Mouse (Mus musculus) neural tube, embryonic 12.5 days (tissue): ENCODE data around the gene Mlf1. TPM values are rescaled to one million over a fixed set of nuclear protein-coding genes. Genes with fewer than 3 reads are reported as not detected.
A peak's percentile ranks its signal among the peaks of the same experiment; 100 is the strongest.

Experiments used
- ATAC-seq: fragments of 200-750 bp; cut with Nextera tagmentation; 2 replicates; pipeline ENCODE4 v1.8.0; 2017; ENCODE audit warnings: low read depth, mild to moderate bottlenecking, moderate TSS enrichment, moderate library complexity; ENCODE audit not compliant: low FRiP score
- H3K27ac ChIP-seq: fragments of 300-500 bp; sonication (generic); 2 replicates; pipeline ENCODE4 v1.5.1; 2016
- H3K27me3 ChIP-seq: fragments of 300-500 bp; sonication (generic); replicated peaks from 2 replicates; pipeline ENCODE4 v1.6.1; 2016; ENCODE audit warnings: mild to moderate bottlenecking
- H3K36me3 ChIP-seq: fragments of 300-500 bp; sonication (generic); 2 replicates; pipeline ENCODE4 v1.6.1; 2016; ENCODE audit warnings: mild to moderate bottlenecking
- H3K4me1 ChIP-seq: fragments of 300-500 bp; sonication (generic); 2 replicates; pipeline ENCODE4 v1.6.1; 2016
- H3K4me2 ChIP-seq: fragments of 300-500 bp; sonication (generic); replicated peaks from 2 replicates; pipeline ENCODE4 v1.6.1; 2016; ENCODE audit warnings: mild to moderate bottlenecking
- H3K4me3 ChIP-seq: fragments of 300-500 bp; sonication (generic); 2 replicates; pipeline ENCODE4 v1.5.1; 2016
- H3K9ac ChIP-seq: fragments of 300-500 bp; sonication (generic); 2 replicates; pipeline ENCODE4 v1.6.1; 2016; ENCODE audit warnings: mild to moderate bottlenecking
- H3K9me3 ChIP-seq: fragments of 300-500 bp; sonication (generic); 2 replicates; pipeline ENCODE4 v1.6.1; 2016; ENCODE audit warnings: mild to moderate bottlenecking
- WGBS: fragments of 180-500 bp; shearing (Covaris S2); methylation state at CpG from one replicate; pipeline ENCODE4 v1.1.7; 2016; 5-methylcytosine and 5-hydroxymethylcytosine counted together
- polyA plus RNA-seq: library from polyadenylated mRNA; unstranded; fragments of >200 nt; fragmentation: Nextera tagmentation; extraction: Ambion mirVana; gene quantifications from 2 replicates; pipeline ENCODE4 v1.2.1, GENCODE M21; 2016

Mlf1 gene
- 17.6 and 19.5 TPM in 2 replicates for polyA plus RNA-seq

GRCm38 (mm10) chr3:67373872-67374271, at the start of gene Mlf1:
Gene Mlf1 (plus strand): TSS chr3:67374097.
- peak within 1 kb of the TSS; percentile 88 for H3K4me2 ChIP-seq
- no peaks in the 10 kb centered on the region for H3K9me3 ChIP-seq
- H3K36me3 ChIP-seq: no peaks in the 10 kb centered on the region
- no peak within 1 kb of the TSS for H3K27ac ChIP-seq
- H3K4me1 ChIP-seq: peaks cover 3% of the 10 kb centered on the region; the same call in 1 of the 2 replicates
- peaks cover 10% of the 10 kb centered on the region; the same call in 1 of the 2 replicates for H3K27me3 ChIP-seq
- peak; percentile 97 for ATAC-seq
- H3K9ac ChIP-seq: peak within 1 kb of the TSS; percentile 61
- peak within 1 kb of the TSS; percentile 48 for H3K4me3 ChIP-seq
- WGBS: under 1% methylated on average over 35 of the region's 35 CpGs

GRCm38 (mm10) chr3:67339558-67339957, 34.3 kb upstream of the Mlf1 start:
- no peaks in the 10 kb centered on the region for H3K4me1 ChIP-seq
- no peaks in the 10 kb centered on the region for H3K27me3 ChIP-seq
- H3K9me3 ChIP-seq: no peaks in the 10 kb centered on the region
- ATAC-seq: no peak
- no peak overlapping the region for H3K4me2 ChIP-seq
- no peak overlapping the region for H3K9ac ChIP-seq
- H3K4me3 ChIP-seq: no peak overlapping the region
- H3K36me3 ChIP-seq: no peaks in the 10 kb centered on the region
- H3K27ac ChIP-seq: no peak overlapping the region
- WGBS: 70% methylated on average over 3 of the region's 3 CpGs

- H3K4me3 ChIP-seq: no peak overlapping the region
- no peaks in the 10 kb centered on the region for H3K9me3 ChIP-seq
- H3K27me3 ChIP-seq: no peaks in the 10 kb centered on the region
- H3K27ac ChIP-seq: no peak overlapping the region
- no peak overlapping the region for H3K9ac ChIP-seq
- no peak overlapping the region for H3K4me2 ChIP-seq
- no peaks in the 10 kb centered on the region for H3K4me1 ChIP-seq
- 64% methylated on average over 7 of the region's 7 CpGs for WGBS
- H3K36me3 ChIP-seq: no peaks in the 10 kb centered on the region
- ATAC-seq: no peak
Observed at GRCm38 (mm10) chr3:67340921-67341320, 33.0 kb upstream of the Mlf1 start.

GRCm38 (mm10) chr3:67343004-67343662, 30.8 kb upstream of the Mlf1 start:
- Histone ChIP-seq H3K4me3 (no peak overlapping the region), H3K27me3 (no peaks in the 10 kb centered on the region), H3K9ac (no peak overlapping the region), H3K9me3 (no peaks in the 10 kb centered on the region), H3K36me3 (no peaks in the 10 kb centered on the region), H3K27ac (no peak overlapping the region), H3K4me2 (no peak overlapping the region), H3K4me1 (no peaks in the 10 kb centered on the region)
- 56% methylated on average over 5 of the region's 5 CpGs for whole genome bisulfite sequencing
- no peak for ATAC-seq

- H3K27ac ChIP-seq: no peak overlapping the region
- 7% methylated on average over 2 of the region's 2 CpGs for WGBS
Observed at GRCm38 (mm10) chr3:67344599-67344998, 29.3 kb upstream of the Mlf1 start.

GRCm38 (mm10) chr3:67346674-67347073, 27.2 kb upstream of the Mlf1 start:
- Histone ChIP-seq H3K4me2 (no peak overlapping the region), H3K4me3 (no peak overlapping the region), H3K27me3 (no peaks in the 10 kb centered on the region), H3K36me3 (no peaks in the 10 kb centered on the region), H3K27ac (no peak overlapping the region), H3K4me1 (no peaks in the 10 kb centered on the region), H3K9ac (no peak overlapping the region), H3K9me3 (no peaks in the 10 kb centered on the region)
- no peak for ATAC-seq
- WGBS: 67% methylated on average over 2 of the region's 2 CpGs

More at GRCm38 (mm10) chr3:67344599-67344998, 29.3 kb upstream of the Mlf1 start:
- no peaks in the 10 kb centered on the region for H3K9me3 ChIP-seq
- H3K4me3 ChIP-seq: no peak overlapping the region
- H3K4me1 ChIP-seq: no peaks in the 10 kb centered on the region
- no peaks in the 10 kb centered on the region for H3K36me3 ChIP-seq
- ATAC-seq: peak; percentile 27; the same call in 1 of the 2 replicates
- H3K4me2 ChIP-seq: no peak overlapping the region
- H3K9ac ChIP-seq: no peak overlapping the region
- H3K27me3 ChIP-seq: no peaks in the 10 kb centered on the region

- peak; percentile 53 for ATAC-seq
- Histone ChIP-seq H3K9ac (no peak overlapping the region), H3K27me3 (no peaks in the 10 kb centered on the region), H3K4me2 (no peak overlapping the region), H3K4me1 (no peaks in the 10 kb centered on the region), H3K36me3 (no peaks in the 10 kb centered on the region), H3K9me3 (no peaks in the 10 kb centered on the region), H3K27ac (no peak overlapping the region), H3K4me3 (no peak overlapping the region)
- 65% methylated on average over 12 of the region's 12 CpGs for WGBS
Observed at GRCm38 (mm10) chr3:67351406-67352127, 22.3 kb upstream of the Mlf1 start.

- Histone ChIP-seq H3K4me3 (no peak overlapping the region), H3K4me2 (no peak overlapping the region), H3K27ac (no peak overlapping the region), H3K4me1 (no peaks in the 10 kb centered on the region), H3K9ac (no peak overlapping the region), H3K36me3 (no peaks in the 10 kb centered on the region), H3K27me3 (no peaks in the 10 kb centered on the region), H3K9me3 (no peaks in the 10 kb centered on the region)
- WGBS: 43% methylated on average over 5 of the region's 5 CpGs
- peak; percentile 67 for ATAC-seq
Observed at GRCm38 (mm10) chr3:67352128-67352762, 21.7 kb upstream of the Mlf1 start.

GRCm38 (mm10) chr3:67352763-67353149, 21.1 kb upstream of the Mlf1 start:
- H3K4me3 ChIP-seq: no peak overlapping the region
- H3K36me3 ChIP-seq: no peaks in the 10 kb centered on the region
- H3K9me3 ChIP-seq: no peaks in the 10 kb centered on the region
- peak; percentile 14; the same call in 1 of the 2 replicates for ATAC-seq
- WGBS: 96% methylated on average over 3 of the region's 3 CpGs
- no peaks in the 10 kb centered on the region for H3K4me1 ChIP-seq
- no peak overlapping the region for H3K9ac ChIP-seq
- no peak overlapping the region for H3K27ac ChIP-seq
- H3K4me2 ChIP-seq: no peak overlapping the region
- no peaks in the 10 kb centered on the region for H3K27me3 ChIP-seq

GRCm38 (mm10) chr3:67358376-67358775, 15.5 kb upstream of the Mlf1 start:
- no peak overlapping the region for H3K9ac ChIP-seq
- ATAC-seq: no peak
- H3K4me3 ChIP-seq: no peak overlapping the region
- no peaks in the 10 kb centered on the region for H3K36me3 ChIP-seq
- H3K9me3 ChIP-seq: no peaks in the 10 kb centered on the region
- WGBS: 38% methylated on average over 7 of the region's 7 CpGs
- H3K27me3 ChIP-seq: no peaks in the 10 kb centered on the region
- H3K27ac ChIP-seq: no peak overlapping the region
- H3K4me1 ChIP-seq: no peaks in the 10 kb centered on the region
- no peak overlapping the region for H3K4me2 ChIP-seq

GRCm38 (mm10) chr3:67366087-67366892, 7.6 kb upstream of the Mlf1 start:
- 66% methylated on average over 4 of the region's 4 CpGs for WGBS
- Histone ChIP-seq H3K27ac (no peak overlapping the region), H3K9me3 (no peaks in the 10 kb centered on the region), H3K36me3 (no peaks in the 10 kb centered on the region), H3K27me3 (0 out of 2 replicates have a peak, but pooled peaks cover 4% of the 10 kb centered on the region), H3K4me3 (no peak overlapping the region), H3K9ac (no peak overlapping the region), H3K4me1 (no peaks in the 10 kb centered on the region), H3K4me2 (no peak overlapping the region)
- ATAC-seq: peak; percentile 48; the same call in 1 of the 2 replicates
